Mouse (Mus musculus) cerebellum, postnatal 36 days (tissue): ENCODE data around the gene Zmynd8.

ENCODE experiments used
- DNase-seq, 2 experiments: peaks; one replicate each; pipeline ENCODE4 v3.0.0; 2021 to 2022; ENCODE audit warnings: mixed read lengths in 2 of 2

The Zmynd8 gene

GRCm38 (mm10) chr2:165740982-165741381 is 157.8 kb downstream of the Zmynd8 start:
- no peak for DNase-seq

- DNase-seq = no peak
Observed at GRCm38 (mm10) chr2:165740381-165740780, 158.4 kb downstream of the Zmynd8 start.

DNA sequence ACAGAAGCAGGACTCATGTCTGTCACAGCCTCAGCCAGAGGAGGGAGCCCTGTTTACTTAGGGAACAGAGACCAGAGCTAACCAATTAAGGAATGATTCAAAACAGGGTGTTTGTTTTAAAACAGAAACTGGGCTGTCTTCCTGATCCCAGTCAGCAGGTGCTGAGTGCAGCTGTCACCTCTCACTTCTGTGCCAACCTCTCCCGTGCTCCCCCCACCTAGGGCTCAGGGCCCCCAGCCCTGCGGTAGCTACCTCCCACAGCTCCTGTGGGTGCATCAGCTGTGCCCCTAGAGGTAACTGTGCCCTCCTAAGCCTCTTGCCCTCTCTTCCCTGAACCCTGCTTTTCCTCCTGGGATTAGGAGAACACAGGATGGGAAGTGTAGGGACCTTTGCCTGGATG is 162.5 kb downstream of the Zmynd8 start:
- no peak for DNase-seq
